Mouse (Mus musculus) megakaryocyte-erythroid progenitor cell, adult 5-6 weeks (primary cell): ENCODE data around the gene Emilin1. TPM values are rescaled to one million over a fixed set of nuclear protein-coding genes. Genes with fewer than 3 reads are reported as not detected.

Experiments used
- ATAC-seq: replicated peaks from 2 replicates; pipeline ENCODE4 v1.8.0; 2016; ENCODE audit warnings: mild to moderate bottlenecking, inconsistent platforms; ENCODE audit not compliant: severe bottlenecking, poor library complexity, low FRiP score, low TSS enrichment
- total RNA-seq, 2 experiments: library from RNA; stranded (forward) in 1 of 2; stranded (reverse) in 1 of 2; fragments of 200-1000, 215-1000 nt in 1 of 2; fragments of >200 nt in 1 of 2; fragmentation: Nextera tagmentation in 1 of 2; gene quantifications; 2 replicates each; pipeline ENCODE4 v1.2.3; 2014 to 2017

The Emilin1 gene
- total RNA-seq, 2 experiments from 2014 or later, result 5.7 to 18.9 TPM

DNA sequence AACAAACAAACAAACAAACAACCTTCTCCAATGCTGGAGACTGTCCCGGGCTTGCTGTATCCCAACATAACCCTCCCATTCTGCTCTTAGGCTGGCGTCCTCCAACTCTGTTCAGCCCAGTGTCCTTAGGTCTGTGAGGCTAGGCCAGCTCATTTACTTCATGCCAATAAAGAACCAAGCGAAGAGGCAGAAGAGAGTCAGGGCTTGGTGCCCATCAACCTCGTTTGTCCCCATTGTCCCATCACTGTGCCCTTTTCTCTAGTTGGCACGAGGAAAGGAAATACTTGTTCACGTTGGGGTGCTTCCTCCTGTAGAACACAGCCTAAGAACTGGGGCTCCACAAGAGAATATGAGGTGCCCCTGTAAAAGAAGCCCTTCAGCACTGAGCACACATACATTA, 38.5 kb downstream of the Emilin1 start:
- no peak for ATAC-seq

- ATAC-seq, result no peak
Observed at GRCm38 (mm10) chr5:30952551-30952950, 39.3 kb downstream of the Emilin1 start.

GRCm38 (mm10) chr5:30954065-30954464, 40.9 kb downstream of the Emilin1 start:
- ATAC-seq, result no peak

- no peak for ATAC-seq
Observed at GRCm38 (mm10) chr5:30954556-30954955, 41.4 kb downstream of the Emilin1 start.

GRCm38 (mm10) chr5:30955751-30956150, 42.5 kb downstream of the Emilin1 start:
- no peak for ATAC-seq

GRCm38 (mm10) chr5:30957891-30958290, 44.7 kb downstream of the Emilin1 start:
- ATAC-seq, result no peak

DNA sequence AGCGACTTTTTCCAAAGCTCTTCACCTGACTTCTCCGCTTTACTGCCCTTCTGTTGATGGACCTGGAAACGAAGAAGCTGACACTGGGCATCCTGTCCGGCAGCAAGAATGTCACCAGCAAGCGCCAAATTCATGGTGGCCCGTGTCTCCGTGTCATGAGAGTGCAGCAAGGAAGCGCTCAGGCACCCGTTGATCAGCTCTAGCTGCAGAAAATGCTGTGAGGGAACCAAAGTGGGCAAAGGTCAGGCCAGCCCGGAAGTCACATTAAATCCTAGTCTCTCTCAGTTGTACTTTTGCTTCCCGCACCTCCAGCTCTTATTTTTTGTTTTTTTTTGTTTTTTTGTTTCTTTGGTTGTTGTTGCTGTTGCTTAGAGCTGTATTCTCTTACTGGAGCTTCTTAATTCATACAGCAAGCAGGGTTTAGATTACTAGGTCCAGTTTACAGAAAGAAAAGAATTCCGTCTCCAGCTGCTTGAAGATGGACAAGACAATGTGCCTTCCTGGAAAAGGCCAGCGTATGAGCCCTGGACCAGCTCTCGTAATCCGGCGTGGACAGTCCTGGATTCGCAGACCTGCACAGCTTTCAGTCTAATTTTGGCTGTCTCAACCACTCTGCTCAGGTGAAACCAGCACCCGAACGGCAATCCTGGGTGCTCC, 46.1 kb downstream of the Emilin1 start:
- no peak for ATAC-seq

- ATAC-seq, result peak; percentile 95
Observed at GRCm38 (mm10) chr5:30959966-30960501, 46.8 kb downstream of the Emilin1 start, which contains the start of gene Preb. Gene Preb (minus strand): TSS chr5:30960361.

- ATAC-seq, result no peak
Observed at GRCm38 (mm10) chr5:30960814-30961213, 47.6 kb downstream of the Emilin1 start.

DNA sequence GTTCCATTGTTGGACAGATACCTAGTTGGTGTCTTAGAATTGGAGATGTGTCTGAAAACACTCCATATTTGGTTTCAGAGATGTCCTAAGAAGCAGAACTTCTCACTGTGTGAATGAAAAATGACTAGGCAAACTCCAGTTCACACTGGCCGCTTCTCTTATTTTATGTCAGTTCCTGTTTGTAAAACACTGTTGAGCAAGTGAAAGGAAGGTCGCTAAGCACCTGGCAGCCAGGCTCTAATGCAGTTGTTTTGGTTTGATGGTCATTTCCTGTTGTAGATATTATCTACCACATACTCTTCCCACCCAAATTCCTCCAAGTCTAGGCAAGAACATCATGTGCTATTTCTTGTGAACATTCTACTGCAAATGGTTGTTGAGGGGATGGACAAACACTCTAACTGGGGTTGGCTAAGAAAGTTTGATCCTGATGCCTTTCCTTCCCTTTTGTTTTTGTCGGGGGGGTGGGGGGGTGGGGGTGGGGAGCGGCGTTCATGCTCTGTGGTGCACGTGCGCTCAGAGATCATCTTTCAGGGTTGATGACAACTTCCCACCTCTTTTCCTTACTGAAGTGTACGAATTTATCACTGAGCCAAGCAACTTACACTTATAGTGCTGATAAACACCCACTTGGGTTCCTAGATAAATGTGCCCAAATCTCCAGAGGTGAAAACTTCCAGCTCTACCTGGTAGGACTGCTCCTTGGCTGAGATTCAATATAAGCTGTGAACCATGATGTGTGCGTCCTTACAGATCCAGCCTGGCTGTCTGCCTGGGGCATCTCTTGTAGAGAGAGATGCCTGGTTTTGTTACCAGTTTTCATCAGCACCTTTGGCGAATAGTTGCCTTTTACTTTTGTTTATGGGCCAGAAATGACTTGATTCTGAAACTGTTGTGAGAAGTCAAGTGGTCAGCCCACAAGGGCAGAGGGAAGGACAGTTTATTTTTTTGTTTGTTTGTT, 48.6 kb downstream of the Emilin1 start:
- ATAC-seq, result no peak

GRCm38 (mm10) chr5:30963916-30964315, 50.7 kb downstream of the Emilin1 start:
- ATAC-seq, result no peak

GRCm38 (mm10) chr5:30966189-30966588, 53.0 kb downstream of the Emilin1 start:
- ATAC-seq, result no peak

- ATAC-seq, result no peak
Observed at GRCm38 (mm10) chr5:30968416-30968815, 55.2 kb downstream of the Emilin1 start, which contains the start of gene Tcf23. Gene Tcf23 (plus strand): TSS chr5:30968662.

DNA sequence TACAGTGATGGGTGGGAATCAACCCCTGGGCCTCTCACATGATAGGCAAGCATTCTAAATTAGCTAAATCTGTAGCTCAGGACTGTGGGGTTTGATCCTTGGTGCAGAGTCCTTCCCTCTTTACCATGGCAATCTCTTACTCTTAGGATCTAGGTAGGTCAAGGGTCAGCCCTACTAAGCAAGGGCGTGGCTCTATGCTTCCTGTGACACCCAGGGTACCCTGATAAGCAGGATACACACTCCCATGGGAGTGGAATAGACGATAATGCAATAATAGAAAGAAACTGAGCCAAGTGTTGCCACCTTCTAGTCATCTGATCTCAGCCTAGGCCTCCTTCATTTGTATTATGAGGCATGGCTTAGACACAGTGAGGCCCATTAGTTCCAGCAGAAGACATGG, 56.2 kb downstream of the Emilin1 start:
- 0 out of 2 replicates have a peak, but pooled peaks have one; percentile 22 for ATAC-seq

Other genes starting within 250 kb of the Emilin1 start
- gene Cenpa, start 246.6 kb upstream of the Emilin1 start, total RNA-seq (2014; fragmentation: Nextera tagmentation), result 337 and 377 TPM in 2 replicates
- gene Cenpa, start 246.6 kb upstream of the Emilin1 start, total RNA-seq (2017), result 136 and 144 TPM in 2 replicates
- gene Dpysl5, start 201.8 kb upstream of the Emilin1 start, total RNA-seq (2014; fragmentation: Nextera tagmentation), result not detected in 2 replicates
- not detected in 2 replicates for gene Dpysl5, start 201.8 kb upstream of the Emilin1 start, total RNA-seq (2017)
- gene Mapre3, start 98.8 kb upstream of the Emilin1 start, total RNA-seq (2014; fragmentation: Nextera tagmentation), result 0.25 TPM in 1 of 2 replicates, not detected in the other
- not detected in 2 replicates for gene Mapre3, start 98.8 kb upstream of the Emilin1 start, total RNA-seq (2017)
- 24.2 and 42.1 TPM in 2 replicates for gene Tmem214, start 45.4 kb upstream of the Emilin1 start, total RNA-seq (2014; fragmentation: Nextera tagmentation)
- 14.1 and 18.1 TPM in 2 replicates for gene Tmem214, start 45.4 kb upstream of the Emilin1 start, total RNA-seq (2017)
- 13.6 and 29.9 TPM in 2 replicates for gene Agbl5, start 24.7 kb upstream of the Emilin1 start, total RNA-seq (2014; fragmentation: Nextera tagmentation)
- gene Agbl5, start 24.7 kb upstream of the Emilin1 start, total RNA-seq (2017), result 12.1 and 23.3 TPM in 2 replicates
- 270 and 300 TPM in 2 replicates for gene Ost4, start 5.6 kb upstream of the Emilin1 start, total RNA-seq (2014; fragmentation: Nextera tagmentation)
- gene Ost4, start 5.6 kb upstream of the Emilin1 start, total RNA-seq (2017), result 278 and 305 TPM in 2 replicates
- 80.4 and 113 TPM in 2 replicates for gene Khk, start 8.0 kb downstream of the Emilin1 start, total RNA-seq (2014; fragmentation: Nextera tagmentation)
- gene Khk, start 8.0 kb downstream of the Emilin1 start, total RNA-seq (2017), result 64.4 and 90.0 TPM in 2 replicates
- gene Cgref1, start 32.2 kb downstream of the Emilin1 start, total RNA-seq (2014; fragmentation: Nextera tagmentation), result 0.35 TPM in 1 of 2 replicates, not detected in the other
- gene Cgref1, start 32.2 kb downstream of the Emilin1 start, total RNA-seq (2017), result 0.46 TPM in 1 of 2 replicates, not detected in the other
- 109 and 117 TPM in 2 replicates for gene Preb, start 47.0 kb downstream of the Emilin1 start, total RNA-seq (2014; fragmentation: Nextera tagmentation)
- 28.0 and 39.1 TPM in 2 replicates for gene Preb, start 47.0 kb downstream of the Emilin1 start, total RNA-seq (2017)
- not detected in 2 replicates for gene Tcf23, start 55.3 kb downstream of the Emilin1 start, total RNA-seq (2014; fragmentation: Nextera tagmentation)
- not detected in 2 replicates for gene Tcf23, start 55.3 kb downstream of the Emilin1 start, total RNA-seq (2017)
- 27.7 and 51.7 TPM in 2 replicates for gene Atraid, start 134.9 kb downstream of the Emilin1 start, total RNA-seq (2014; fragmentation: Nextera tagmentation)
- gene Atraid, start 134.9 kb downstream of the Emilin1 start, total RNA-seq (2017), result 50.1 and 57.6 TPM in 2 replicates
- 3.1 and 4.3 TPM in 2 replicates for gene Slc5a6, start 135.5 kb downstream of the Emilin1 start, total RNA-seq (2014; fragmentation: Nextera tagmentation)
- 4.1 and 7.1 TPM in 2 replicates for gene Slc5a6, start 135.5 kb downstream of the Emilin1 start, total RNA-seq (2017)
- 124 and 224 TPM in 2 replicates for gene Cad, start 141.4 kb downstream of the Emilin1 start, total RNA-seq (2014; fragmentation: Nextera tagmentation)
- gene Cad, start 141.4 kb downstream of the Emilin1 start, total RNA-seq (2017), result 39.7 and 65.0 TPM in 2 replicates
- not detected in 2 replicates for gene Dnajc5g, start 192.9 kb downstream of the Emilin1 start, total RNA-seq (2014; fragmentation: Nextera tagmentation)
- not detected in 2 replicates for gene Dnajc5g, start 192.9 kb downstream of the Emilin1 start, total RNA-seq (2017)
- gene Slc30a3, start 194.8 kb downstream of the Emilin1 start, total RNA-seq (2014; fragmentation: Nextera tagmentation), result not detected in 2 replicates
- not detected in 2 replicates for gene Slc30a3, start 194.8 kb downstream of the Emilin1 start, total RNA-seq (2017)
- gene Trim54, start 203.3 kb downstream of the Emilin1 start, total RNA-seq (2014; fragmentation: Nextera tagmentation), result not detected in 2 replicates
- not detected in 2 replicates for gene Trim54, start 203.3 kb downstream of the Emilin1 start, total RNA-seq (2017)
- gene Ucn, start 225.4 kb downstream of the Emilin1 start, total RNA-seq (2014; fragmentation: Nextera tagmentation), result not detected in 2 replicates
- gene Ucn, start 225.4 kb downstream of the Emilin1 start, total RNA-seq (2017), result not detected in 2 replicates
- gene Mpv17, start 240.8 kb downstream of the Emilin1 start, total RNA-seq (2014; fragmentation: Nextera tagmentation), result 13.3 and 22.0 TPM in 2 replicates
- 30.0 and 40.1 TPM in 2 replicates for gene Mpv17, start 240.8 kb downstream of the Emilin1 start, total RNA-seq (2017)